Mouse (Mus musculus) liver, embryonic 11.5 days (tissue): ENCODE measurements around the gene Zfp661. TPM values are rescaled to one million over a fixed set of nuclear protein-coding genes. Genes with fewer than 3 reads are reported as not detected.

ENCODE experiments used
- polyA plus RNA-seq: library from polyadenylated mRNA; unstranded; fragments of >200 nt; fragmentation: Nextera tagmentation; extraction: Ambion mirVana; gene quantifications from 2 replicates; pipeline ENCODE4 v1.2.1, GENCODE M21; 2014

The Zfp661 gene
- polyA plus RNA-seq, 1 experiment from 2014 or later, result 3.2 TPM

Other genes with a start within 250 kb of the Zfp661 start
- not detected in 2 replicates for gene Astl, start 248.5 kb downstream of the Zfp661 start, polyA plus RNA-seq
- 20.1 and 20.7 TPM in 2 replicates for gene Adra2b, start 223.9 kb downstream of the Zfp661 start, polyA plus RNA-seq
- 0.43 and 0.92 TPM in 2 replicates for gene Gpat2, start 161.9 kb downstream of the Zfp661 start, polyA plus RNA-seq
- gene Fahd2a, start 142.5 kb downstream of the Zfp661 start, polyA plus RNA-seq, result 16.6 and 19.9 TPM in 2 replicates
- 1.3 and 1.4 TPM in 2 replicates for gene Kcnip3, start 65.0 kb downstream of the Zfp661 start, polyA plus RNA-seq
- 0.23 and 0.25 TPM in 2 replicates for gene Prom2, start 45.6 kb downstream of the Zfp661 start, polyA plus RNA-seq
- gene Mrps5, start 128 bp upstream of the Zfp661 start, polyA plus RNA-seq, result 202 and 214 TPM in 2 replicates
- 0.11 TPM in 1 of 2 replicates, not detected in the other for gene Mal, start 69.6 kb upstream of the Zfp661 start, polyA plus RNA-seq
- gene Mall, start 142.8 kb upstream of the Zfp661 start, polyA plus RNA-seq, result 0.17 and 0.22 TPM in 2 replicates
- 12.5 and 12.8 TPM in 2 replicates for gene Nphp1, start 201.8 kb upstream of the Zfp661 start, polyA plus RNA-seq
- 40.6 and 45.2 TPM in 2 replicates for gene Mtln, start 205.4 kb upstream of the Zfp661 start, polyA plus RNA-seq
- 45.1 and 47.8 TPM in 2 replicates for gene Bub1, start 244.8 kb upstream of the Zfp661 start, polyA plus RNA-seq